Mouse (Mus musculus): ENCODE data around the gene Prkd3. TPM values are rescaled to one million over a fixed set of nuclear protein-coding genes. Genes with fewer than 3 reads are reported as not detected.

Prkd3 gene
- total RNA-seq, 4 experiments from 2014 or later, result 13.2 to 14.5 (median 13.8) TPM

GRCm38 (mm10) chr17:79013625-79014024 lies 7.0 kb downstream of the Prkd3 start:
- no peak for DNase-seq (ENCODE audit: low spot score in 2 of 2)

GRCm38 (mm10) chr17:78999745-79000270 lies 20.8 kb downstream of the Prkd3 start:
- DNase-seq (ENCODE audit: low spot score in 2 of 2), result no peak

- DNase-seq (ENCODE audit: low spot score in 2 of 2), result no peak
Observed at GRCm38 (mm10) chr17:78999189-78999588, 21.4 kb downstream of the Prkd3 start.

GRCm38 (mm10) chr17:78998130-78998529 lies 22.5 kb downstream of the Prkd3 start:
- no peak for DNase-seq (ENCODE audit: low spot score in 2 of 2)

GRCm38 (mm10) chr17:78994931-78995820 lies 25.4 kb downstream of the Prkd3 start:
- no peak for DNase-seq (ENCODE audit: low spot score in 2 of 2)

- DNase-seq (ENCODE audit: low spot score in 2 of 2), result no peak
Observed at GRCm38 (mm10) chr17:78994382-78994781, 26.2 kb downstream of the Prkd3 start.

GRCm38 (mm10) chr17:78993670-78994069 lies 26.9 kb downstream of the Prkd3 start:
- DNase-seq (ENCODE audit: low spot score in 2 of 2), result peak in 1 of 2 experiments; percentile 10

- DNase-seq (ENCODE audit: low spot score in 2 of 2), result no peak
Observed at GRCm38 (mm10) chr17:78992303-78993027, 28.2 kb downstream of the Prkd3 start.

- no peak for DNase-seq (ENCODE audit: low spot score in 2 of 2)
Observed at GRCm38 (mm10) chr17:78991549-78991948, 29.1 kb downstream of the Prkd3 start.

- DNase-seq (ENCODE audit: low spot score in 2 of 2), result no peak
Observed at GRCm38 (mm10) chr17:78989015-78989414, 31.6 kb downstream of the Prkd3 start.

GRCm38 (mm10) chr17:78983736-78984135 lies 36.9 kb downstream of the Prkd3 start:
- DNase-seq (ENCODE audit: low spot score in 2 of 2), result no peak

- no peak for DNase-seq (ENCODE audit: low spot score in 2 of 2)
Observed at GRCm38 (mm10) chr17:78983166-78983565, 37.5 kb downstream of the Prkd3 start.

GRCm38 (mm10) chr17:78968500-78968899 lies 52.1 kb downstream of the Prkd3 start:
- no peak for DNase-seq (ENCODE audit: low spot score in 2 of 2)

- no peak for DNase-seq (ENCODE audit: low spot score in 2 of 2)
Observed at GRCm38 (mm10) chr17:78966092-78966883, 54.3 kb downstream of the Prkd3 start.

- peak in 1 of 2 experiments; percentile 11 for DNase-seq (ENCODE audit: low spot score in 2 of 2)
Observed at GRCm38 (mm10) chr17:78964387-78964786, 56.2 kb downstream of the Prkd3 start.

- DNase-seq (ENCODE audit: low spot score in 2 of 2), result no peak
Observed at GRCm38 (mm10) chr17:78959473-78959872, 61.1 kb downstream of the Prkd3 start.

GRCm38 (mm10) chr17:78953240-78953639 lies 67.4 kb downstream of the Prkd3 start:
- no peak for DNase-seq (ENCODE audit: low spot score in 2 of 2)

- no peak for DNase-seq (ENCODE audit: low spot score in 2 of 2)
Observed at GRCm38 (mm10) chr17:78952070-78952469, 68.5 kb downstream of the Prkd3 start.

- DNase-seq (ENCODE audit: low spot score in 2 of 2), result no peak
Observed at GRCm38 (mm10) chr17:78951225-78951624, 69.4 kb downstream of the Prkd3 start.

- DNase-seq (ENCODE audit: low spot score in 2 of 2), result no peak
Observed at GRCm38 (mm10) chr17:78942579-78942978, 78.0 kb downstream of the Prkd3 start.

- DNase-seq (ENCODE audit: low spot score in 2 of 2), result no peak
Observed at GRCm38 (mm10) chr17:78938927-78939326, 81.7 kb downstream of the Prkd3 start.

Data from left cerebral cortex, adult 8-10 months (tissue).